Mouse (Mus musculus): ENCODE data around the gene Ptprj.

DNA sequence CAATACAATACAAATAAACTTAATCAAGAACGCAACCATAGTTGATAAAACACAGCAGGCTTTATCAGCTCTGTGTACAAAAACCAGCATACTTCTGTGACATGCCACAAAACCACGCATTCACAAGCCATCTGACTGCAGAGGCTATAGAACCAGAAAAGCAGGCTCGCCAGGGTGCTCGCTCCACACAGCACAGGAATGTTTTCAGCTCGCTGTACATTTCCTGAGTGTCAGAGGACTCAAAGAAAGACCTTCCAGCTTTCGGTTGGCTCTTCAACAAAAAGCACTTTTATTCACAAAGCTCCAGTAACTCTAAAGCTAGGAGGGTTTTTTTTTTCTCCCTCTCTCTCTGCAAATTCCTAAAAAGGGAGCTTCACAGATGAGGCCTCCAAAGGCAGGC lies 53.9 kb downstream of the Ptprj start:
- TF ChIP-seq EP300 (IDR thresholded peaks at IDR 0.05) (peak; percentile 25; the same call in 1 of the 2 replicates), CTCF (IDR thresholded peaks at IDR 0.05) (no peak)

All from lung, postnatal 0 days (tissue).